Mouse (Mus musculus) CH12.LX (cell line): Measurements from ENCODE around the gene Gm21983.

ENCODE experiments used
- BHLHE40 ChIP-seq: IDR thresholded peaks from 2 replicates; pipeline ENCODE4 v1.6.1; 2011; ENCODE audit warnings: mild to moderate bottlenecking, low read depth, low read length, improper control_type of control experiment
- CTCF ChIP-seq, 2 experiments: IDR thresholded peaks in 1 of 2; conservative IDR thresholded peaks in 1 of 2; 2 replicates each; pipeline ENCODE4 v1.5.1; 2011 to 2012; ENCODE audit warnings: low read depth in 2 of 2, low read length in 2 of 2, improper control_type of control experiment in 1 of 2, inconsistent platforms in 1 of 2, mild to moderate bottlenecking in 1 of 2, moderate library complexity in 1 of 2
- EP300 ChIP-seq: IDR thresholded peaks from 2 replicates; pipeline ENCODE4 v1.6.1; 2011; ENCODE audit warnings: low read length, improper control_type of control experiment
- ETS1 ChIP-seq: conservative IDR thresholded peaks from 2 replicates; pipeline ENCODE4 v1.6.1; 2012; ENCODE audit warnings: low read depth, mild to moderate bottlenecking, inconsistent platforms, low read length, improper control_type of control experiment, moderate library complexity
- HCFC1 ChIP-seq: IDR thresholded peaks from 2 replicates; pipeline ENCODE4 v1.6.1; 2012; ENCODE audit warnings: low read depth, mild to moderate bottlenecking, inconsistent platforms, low read length, improper control_type of control experiment
- POLR2A ChIP-seq: IDR thresholded peaks from 2 replicates; pipeline ENCODE4 v1.6.1; 2011; ENCODE audit warnings: low read depth, mild to moderate bottlenecking, improper control_type of control experiment, low read length
- TCF12 ChIP-seq: IDR thresholded peaks from 2 replicates; pipeline ENCODE4 v1.6.1; 2014; ENCODE audit warnings: low read depth, mild to moderate bottlenecking, inconsistent platforms, low read length, improper control_type of control experiment
- USF2 ChIP-seq: conservative IDR thresholded peaks from 2 replicates; pipeline ENCODE4 v1.6.1; 2011; ENCODE audit warnings: low read depth, low read length, improper control_type of control experiment
- ZC3H11A ChIP-seq: IDR thresholded peaks from 2 replicates; pipeline ENCODE4 v1.6.1; 2012; ENCODE audit warnings: low read depth, mild to moderate bottlenecking, inconsistent platforms, low read length, improper control_type of control experiment

GRCm38 (mm10) chr7:27133156-27133555 is 47.7 kb downstream of the Gm21983 start:
- TF ChIP-seq EP300 (no peak), ETS1 (no peak), ZC3H11A (no peak), POLR2A (no peak), CTCF (conservative IDR thresholded peaks at IDR 0.05 in 1 of 2, IDR thresholded peaks at IDR 0.05 in 1 of 2; ENCODE audit: low read depth in 2 of 2, low read length in 2 of 2) (no peak), TCF12 (no peak), HCFC1 (no peak), USF2 (no peak), BHLHE40 (no peak)
